In genomic region chr9:5498306-5498705, GRCm38 (mm10) we compare ENCODE assay signal across 14 mouse cellular contexts.
DNase-seq lines count a peak whose midpoint lies in the region; ATAC-seq and TF ChIP-seq lines count a peak whose summit lies in the region.
"Had no signal": no experiment of that assay in that cellular context is flagged by ENCODE, and none has a peak within 500 bp of the region (broad histone marks: within the 10 kb centered on the region; RNA-seq: fewer than 3 reads in every experiment).

No protein-coding gene starts in this region.

- H3K36me3 ChIP-seq in heart, adult 2 months (ENCODE audit: control insufficient read depth, insufficient read depth, low read length) = no peaks in the 10 kb centered on the region
- no peaks in the 10 kb centered on the region for H3K36me3 ChIP-seq in liver, postnatal 0 days (replicated peaks; ENCODE audit: insufficient read depth, low read length)
- H3K36me3 ChIP-seq in MEL (ENCODE audit: control insufficient read depth in 1 of 2, insufficient read depth in 2 of 2, low read length in 2 of 2) = no peaks in the 10 kb centered on the region
- H3K36me3 ChIP-seq: heart, embryonic 12.5 days; limb, embryonic 13.5 days had no signal

- intact Hi-C loops in heart, adult 2 months (cut with DNase I) = no loop called here
- intact Hi-C loops in heart, postnatal 36 days (cut with DNase I) = no loop called here

- DNase-seq in heart, adult 2 months = no peak
- no peak for DNase-seq in heart, postnatal 36 days
- no peak for DNase-seq in liver, postnatal 0 days
- DNase-seq in liver (no peak), MEL (ENCODE audit: low read depth, low spot score) (no peak)
- DNase-seq in retina, postnatal 1 day = peak; percentile 2
- DNase-seq in frontal cortex, postnatal 14 days (ENCODE audit: low spot score in 2 of 2) = no peak
- DNase-seq: gastrocnemius, postnatal 10 days; lung, postnatal 10 days; right cerebral cortex, postnatal 25 days; thymus, postnatal 36 days had no signal

- no peak for TF ChIP-seq POLR2A in heart, adult 2 months (IDR thresholded peaks at IDR 0.05; ENCODE audit: insufficient read depth, low read depth, low read length)
- no peak for TF ChIP-seq POLR2A in MEL (IDR thresholded peaks at IDR 0.05; ENCODE audit: control insufficient read depth in 1 of 2, insufficient read depth in 1 of 2, low read depth in 1 of 2, low read length in 2 of 2, poor library complexity in 1 of 2)

- H3K4me3 ChIP-seq in heart, adult 2 months = no peak overlapping the region
- H3K4me3 ChIP-seq in liver, postnatal 0 days (ENCODE audit: low read depth, low read length) = no peak overlapping the region
- no peak overlapping the region for H3K4me3 ChIP-seq in MEL (ENCODE audit: control insufficient read depth in 1 of 2, insufficient read depth in 1 of 2, low read depth in 2 of 2, low read length in 2 of 2)
- H3K4me3 ChIP-seq: heart, embryonic 12.5 days; limb, embryonic 13.5 days had no signal

- ATAC-seq in liver, postnatal 0 days = no peak
- ATAC-seq: hindbrain, embryonic 16.5 days had no signal

- no peak overlapping the region for H3K9ac ChIP-seq in heart, adult 2 months (ENCODE audit: low read depth, low read length)
- H3K9ac ChIP-seq in liver, postnatal 0 days (replicated peaks) = no peak overlapping the region
- no peak overlapping the region for H3K9ac ChIP-seq in MEL (ENCODE audit: control insufficient read depth, low read depth, low read length, poor library complexity, severe bottlenecking)
- H3K9ac ChIP-seq: heart, embryonic 12.5 days; limb, embryonic 13.5 days had no signal

- no peak overlapping the region for H3K4me2 ChIP-seq in liver, postnatal 0 days (ENCODE audit: low read depth, low read length)
- H3K4me2 ChIP-seq: heart, embryonic 12.5 days; limb, embryonic 13.5 days had no signal

- no peaks in the 10 kb centered on the region for H3K9me3 ChIP-seq in liver, postnatal 0 days (ENCODE audit: low read length)
- H3K9me3 ChIP-seq in MEL (replicated peaks; ENCODE audit: insufficient read depth, low read length) = no peaks in the 10 kb centered on the region; the same call in 1 of the 2 replicates
- H3K9me3 ChIP-seq: heart, embryonic 12.5 days; limb, embryonic 13.5 days had no signal

- H3K4me1 ChIP-seq in heart, adult 2 months (ENCODE audit: control insufficient read depth, insufficient read depth, low read length) = no peaks in the 10 kb centered on the region
- H3K4me1 ChIP-seq in liver, postnatal 0 days (ENCODE audit: insufficient read depth) = no peaks in the 10 kb centered on the region
- no peaks in the 10 kb centered on the region for H3K4me1 ChIP-seq in MEL (ENCODE audit: control insufficient read depth in 1 of 2, insufficient read depth in 2 of 2, low read length in 2 of 2)
- H3K4me1 ChIP-seq: heart, embryonic 12.5 days; limb, embryonic 13.5 days had no signal

- no peaks in the 10 kb centered on the region for H3K27me3 ChIP-seq in heart, adult 2 months (ENCODE audit: control insufficient read depth, insufficient read depth, low read length)
- no peaks in the 10 kb centered on the region for H3K27me3 ChIP-seq in liver, postnatal 0 days (ENCODE audit: insufficient read depth, low read length)
- no peaks in the 10 kb centered on the region for H3K27me3 ChIP-seq in MEL (ENCODE audit: control insufficient read depth in 1 of 2, insufficient read depth in 2 of 2, low read length in 2 of 2)
- H3K27me3 ChIP-seq: heart, embryonic 12.5 days; limb, embryonic 13.5 days had no signal

- peak; percentile 6; the same call in 1 of the 2 replicates for TF ChIP-seq CTCF in heart, adult 2 months (IDR thresholded peaks at IDR 0.05)
- TF ChIP-seq CTCF in liver, postnatal 0 days (IDR thresholded peaks at IDR 0.05; ENCODE audit: low read depth) = peak; percentile 26; the same call in 1 of the 2 replicates
- peak in 1 of 3 experiments; percentile 16; a peak in 1 of 6 replicates for TF ChIP-seq CTCF in MEL (IDR thresholded peaks at IDR 0.05 in 2 of 3, conservative IDR thresholded peaks at IDR 0.05 in 1 of 3; ENCODE audit: control insufficient read depth in 1 of 3, insufficient read depth in 1 of 3, low read depth in 2 of 3, low read length in 3 of 3, poor library complexity in 1 of 3, severe bottlenecking in 1 of 3)

- peak; percentile 25 for TF ChIP-seq RAD21 in MEL (IDR thresholded peaks at IDR 0.05; ENCODE audit: low read depth, low read length)

- no peaks in the 10 kb centered on the region for H3K79me2 ChIP-seq in heart, adult 2 months (replicated peaks; ENCODE audit: control insufficient read depth, insufficient read depth, low read length)
- H3K79me2 ChIP-seq in MEL (ENCODE audit: control insufficient read depth, insufficient read depth, low read length, poor library complexity) = no peaks in the 10 kb centered on the region

- 46% methylated on average over 3 of the region's 3 CpGs for WGBS in heart, adult 2 months
- 58% methylated on average over 3 of the region's 3 CpGs for WGBS in liver, postnatal 0 days (ENCODE audit: insufficient replicate concordance)

- no peak overlapping the region for H3K27ac ChIP-seq in heart, adult 2 months
- no peak overlapping the region for H3K27ac ChIP-seq in liver, postnatal 0 days (ENCODE audit: low read depth)
- no peak overlapping the region for H3K27ac ChIP-seq in MEL (ENCODE audit: control insufficient read depth, low read depth, low read length)
- H3K27ac ChIP-seq: limb, embryonic 13.5 days had no signal

- no peak for TF ChIP-seq EP300 in heart, adult 2 months (IDR thresholded peaks at IDR 0.05; ENCODE audit: insufficient read depth, low read depth, low read length)
- TF ChIP-seq EP300 in liver, postnatal 0 days (IDR thresholded peaks at IDR 0.05; ENCODE audit: low read depth) = no peak
- no peak for TF ChIP-seq EP300 in MEL (IDR thresholded peaks at IDR 0.05; ENCODE audit: low read depth in 1 of 2, low read length in 2 of 2)

TF ChIP-seq in MEL, 35 proteins besides CTCF, POLR2A, EP300 and RAD21:
- no peak for TF ChIP-seq RCOR1 (IDR thresholded peaks at IDR 0.05; ENCODE audit: low read depth, low read length)
- TF ChIP-seq SMC3 (IDR thresholded peaks at IDR 0.05; ENCODE audit: low read depth, low read length) = 0 out of 2 replicates have a peak, but pooled peaks have one; percentile 18
